Mouse (Mus musculus) inflammation-experienced regulatory T-cells, adult 6 months (primary cell): ENCODE results near the gene Gm20532. TPM values are rescaled to one million over a fixed set of nuclear protein-coding genes. Genes with fewer than 3 reads are reported as not detected.

Source experiments
- ATAC-seq: one replicate; pipeline ENCODE4 v1.8.0; 2017
- polyA plus RNA-seq, 3 experiments: library from polyadenylated mRNA; unstranded; fragments of 100-300 nt; shearing (Covaris generic); gene quantifications; one replicate each; pipeline ENCODE4 v1.2.1; 2017

Gene Gm20532
- polyA plus RNA-seq = not detected

- peak; percentile 58 for ATAC-seq
These were observed at the start of gene Gm20532 for GRCm38 (mm10) chr2:26586294-26587043. Gene Gm20532 (plus strand): TSS chr2:26586639.

- ATAC-seq = no peak
These were observed 46.9 kb upstream of the Gm20532 start for GRCm38 (mm10) chr2:26539516-26539915.

GRCm38 (mm10) chr2:26540721-26541120, 45.7 kb upstream of the Gm20532 start:
- no peak for ATAC-seq

DNA sequence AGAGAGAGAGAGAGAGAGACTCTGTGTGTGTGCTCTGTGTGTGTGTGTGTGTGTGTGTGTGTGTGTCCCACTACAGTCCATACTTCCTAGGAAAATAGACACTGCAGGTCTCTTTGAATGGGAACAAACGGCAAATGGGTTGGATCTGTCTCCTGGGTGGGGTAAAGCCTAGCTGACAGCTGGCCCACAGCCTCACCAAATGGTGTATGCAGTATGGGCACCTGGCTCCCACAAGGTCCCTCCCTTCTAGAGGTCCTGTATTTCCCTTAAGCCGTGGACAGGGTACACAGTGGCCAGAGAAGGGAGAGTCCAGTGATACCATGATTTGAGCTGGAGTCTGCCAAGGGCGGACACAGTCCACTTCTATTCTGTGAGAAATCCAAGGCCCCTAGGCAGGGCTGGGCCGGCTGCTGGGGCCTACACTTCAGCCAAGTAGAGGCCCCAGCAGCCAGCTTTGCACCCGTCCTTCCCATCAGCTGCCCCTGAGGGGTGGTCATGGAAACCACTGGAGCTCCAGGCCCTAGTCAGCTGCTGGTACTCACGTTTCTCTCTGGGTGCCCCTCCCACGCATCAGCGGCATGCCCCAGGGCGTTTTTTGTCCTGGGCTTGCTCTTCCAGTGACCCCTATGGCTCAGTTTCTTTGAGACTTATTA, 45.1 kb upstream of the Gm20532 start:
- ATAC-seq = no peak

- ATAC-seq = no peak
These were observed 43.3 kb upstream of the Gm20532 start for GRCm38 (mm10) chr2:26543155-26543554.

DNA sequence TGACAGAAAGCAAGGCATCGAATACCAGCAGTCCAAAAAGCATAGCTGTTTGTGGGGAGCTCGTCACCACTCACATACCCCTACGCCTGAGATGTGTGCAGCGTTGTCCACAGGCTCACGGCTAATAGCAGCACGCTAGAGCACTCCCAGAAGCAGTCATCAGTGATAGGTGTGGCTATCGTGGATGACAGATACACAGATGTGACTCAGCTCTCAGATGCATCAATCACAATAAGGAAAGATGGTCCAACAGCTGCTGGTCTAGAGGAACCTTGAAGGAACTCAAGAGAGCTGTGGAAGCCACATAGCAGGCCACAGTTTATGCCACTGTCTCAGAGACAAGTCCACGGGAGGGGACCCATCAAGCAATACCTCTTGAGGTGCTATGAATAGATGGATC, 42.7 kb upstream of the Gm20532 start:
- no peak for ATAC-seq

- no peak for ATAC-seq
These were observed 42.2 kb upstream of the Gm20532 start for GRCm38 (mm10) chr2:26544265-26544664.

DNA sequence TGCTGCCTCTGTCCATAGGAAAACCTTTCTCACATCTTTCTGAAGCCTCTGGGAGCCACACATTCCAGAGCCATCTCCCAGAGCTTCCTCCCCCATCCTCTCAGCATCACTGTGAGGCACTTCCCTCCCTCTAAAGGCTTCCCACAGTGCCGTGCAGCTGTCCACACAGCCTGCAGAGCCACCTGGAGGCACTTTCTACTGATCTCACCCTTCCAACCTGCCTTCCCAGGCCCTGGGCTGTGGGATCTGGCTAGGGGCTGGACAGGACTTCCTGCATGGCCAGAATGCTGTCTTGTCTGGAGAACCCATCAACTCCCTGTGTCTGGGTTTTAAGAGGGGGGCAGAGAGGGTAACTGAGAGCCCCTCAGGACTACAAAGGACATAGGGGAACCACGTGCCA, 39.0 kb upstream of the Gm20532 start:
- no peak for ATAC-seq

DNA sequence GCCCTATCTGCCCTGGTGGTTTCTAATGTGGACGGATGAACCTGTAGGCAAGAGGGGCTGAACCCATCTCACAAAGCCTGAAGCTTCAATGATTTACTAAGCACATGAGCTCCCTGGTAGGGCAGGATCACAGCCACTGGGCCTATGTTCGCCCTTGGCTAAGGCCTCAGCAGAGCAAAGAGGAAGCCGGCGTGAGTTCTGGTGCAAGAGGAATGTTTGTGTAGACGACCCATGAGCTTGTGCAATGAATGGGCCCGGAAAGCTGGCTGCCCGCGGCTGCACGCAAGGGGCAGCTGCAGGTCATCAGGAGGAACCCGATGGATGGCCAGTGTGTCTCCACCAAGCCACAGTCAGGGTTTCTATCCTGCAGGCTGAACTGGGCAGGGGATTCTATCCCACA, 36.6 kb upstream of the Gm20532 start:
- no peak for ATAC-seq

GRCm38 (mm10) chr2:26550205-26550604, 36.2 kb upstream of the Gm20532 start:
- no peak for ATAC-seq

- no peak for ATAC-seq
These were observed 35.7 kb upstream of the Gm20532 start for GRCm38 (mm10) chr2:26550777-26551176.

DNA sequence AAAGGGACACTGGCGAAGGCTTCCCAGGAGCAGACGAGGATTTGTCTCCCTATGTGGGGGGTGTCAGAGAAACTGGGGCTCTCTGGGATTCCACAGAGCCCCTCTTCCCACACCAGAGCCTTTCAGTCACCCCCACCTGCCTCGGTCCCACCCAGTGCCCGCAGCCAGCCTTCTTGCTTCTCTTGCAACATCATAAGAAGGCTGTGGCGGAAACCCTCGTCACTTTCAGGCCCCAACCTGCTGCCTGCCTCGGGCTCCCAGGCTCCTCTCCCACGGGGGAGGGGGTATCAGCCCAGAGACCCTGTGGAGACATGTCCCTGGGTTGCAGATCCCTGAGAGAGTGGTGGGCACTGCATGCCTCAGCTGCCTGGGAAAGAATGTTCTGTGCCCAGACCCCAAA, 35.0 kb upstream of the Gm20532 start:
- no peak for ATAC-seq

DNA sequence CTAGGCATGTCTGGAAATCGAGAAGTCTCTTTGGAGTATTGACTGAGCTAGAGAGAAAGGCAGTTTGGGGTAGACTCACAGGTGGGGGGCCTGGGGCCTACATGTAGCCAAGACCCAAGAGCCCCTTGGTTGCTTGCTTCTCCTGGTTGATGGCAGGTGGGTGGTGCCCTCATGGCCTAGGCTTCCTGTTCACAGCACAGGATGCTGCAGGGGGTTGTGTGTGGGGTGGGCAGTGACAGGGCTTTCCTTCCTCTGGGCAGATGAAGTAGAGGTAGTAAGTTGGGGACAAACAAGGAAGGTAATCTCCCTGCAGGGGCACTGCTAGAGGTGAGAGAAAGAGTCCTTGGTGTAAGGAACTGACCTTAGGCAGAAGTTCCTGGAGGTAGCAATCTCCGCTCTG, 34.4 kb upstream of the Gm20532 start:
- ATAC-seq = no peak

DNA sequence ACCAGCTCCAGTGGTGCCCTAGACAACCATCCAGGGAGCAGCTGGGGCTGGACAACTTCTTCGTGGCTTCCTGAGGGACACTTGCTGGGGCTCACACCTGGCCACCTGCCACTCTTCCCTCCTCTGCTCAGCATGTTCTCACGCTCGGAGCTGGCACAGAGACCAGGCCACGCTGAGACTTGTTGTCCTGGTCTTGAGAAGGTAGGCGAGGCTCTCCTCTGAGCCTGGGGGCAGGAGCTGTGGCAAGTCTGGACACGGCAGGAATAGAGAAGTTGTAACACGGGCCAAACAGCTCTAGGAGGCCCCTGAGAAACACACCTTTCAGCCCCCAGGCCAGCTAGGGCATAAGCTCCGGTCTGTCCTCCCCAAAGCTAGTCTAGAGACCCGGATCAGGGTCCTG, 32.5 kb upstream of the Gm20532 start:
- ATAC-seq = no peak

DNA sequence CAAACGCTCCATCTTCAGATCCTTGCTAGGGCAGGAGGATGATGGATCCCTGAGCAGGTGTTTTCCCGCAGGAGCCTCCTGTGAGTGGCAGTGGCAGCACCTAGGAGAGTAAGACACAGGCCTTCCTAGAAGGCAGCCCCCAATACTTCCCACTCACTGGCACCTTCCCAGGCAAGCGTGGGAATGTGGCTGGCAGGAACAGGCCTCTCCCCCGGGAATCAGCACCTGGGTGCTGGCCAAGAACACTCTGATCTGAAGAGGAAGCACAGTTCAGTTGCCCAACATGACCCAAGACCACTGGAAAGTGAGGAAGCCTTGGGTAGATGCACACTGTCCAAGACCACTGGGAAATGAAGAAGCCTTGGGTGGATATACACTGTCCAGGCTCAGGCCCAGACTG, 31.4 kb upstream of the Gm20532 start:
- ATAC-seq = no peak

DNA sequence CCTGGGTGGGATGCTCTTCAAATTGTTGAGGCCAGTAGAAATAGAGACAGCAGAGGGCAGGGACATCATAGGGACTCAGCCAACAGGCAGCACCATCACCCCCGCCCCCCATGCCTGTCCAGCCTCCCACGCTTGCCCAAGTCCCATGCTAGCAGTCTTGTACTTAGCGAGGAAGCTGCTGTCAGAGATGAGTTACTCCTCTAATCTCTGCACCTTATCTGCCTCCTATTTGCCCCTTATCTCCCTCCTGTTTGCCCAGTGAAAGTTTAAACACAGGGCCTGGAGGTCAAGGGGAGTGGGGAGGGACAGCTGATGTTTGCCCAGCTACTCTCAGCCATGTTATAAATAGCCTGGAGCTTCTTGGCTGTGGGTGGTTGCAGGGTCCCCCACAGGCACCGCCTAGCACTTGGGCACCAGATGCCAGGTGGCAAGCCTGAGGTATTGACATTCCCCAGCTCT, 29.9 kb upstream of the Gm20532 start:
- no peak for ATAC-seq

- ATAC-seq = no peak
These were observed 25.9 kb upstream of the Gm20532 start for GRCm38 (mm10) chr2:26560506-26560905.

DNA sequence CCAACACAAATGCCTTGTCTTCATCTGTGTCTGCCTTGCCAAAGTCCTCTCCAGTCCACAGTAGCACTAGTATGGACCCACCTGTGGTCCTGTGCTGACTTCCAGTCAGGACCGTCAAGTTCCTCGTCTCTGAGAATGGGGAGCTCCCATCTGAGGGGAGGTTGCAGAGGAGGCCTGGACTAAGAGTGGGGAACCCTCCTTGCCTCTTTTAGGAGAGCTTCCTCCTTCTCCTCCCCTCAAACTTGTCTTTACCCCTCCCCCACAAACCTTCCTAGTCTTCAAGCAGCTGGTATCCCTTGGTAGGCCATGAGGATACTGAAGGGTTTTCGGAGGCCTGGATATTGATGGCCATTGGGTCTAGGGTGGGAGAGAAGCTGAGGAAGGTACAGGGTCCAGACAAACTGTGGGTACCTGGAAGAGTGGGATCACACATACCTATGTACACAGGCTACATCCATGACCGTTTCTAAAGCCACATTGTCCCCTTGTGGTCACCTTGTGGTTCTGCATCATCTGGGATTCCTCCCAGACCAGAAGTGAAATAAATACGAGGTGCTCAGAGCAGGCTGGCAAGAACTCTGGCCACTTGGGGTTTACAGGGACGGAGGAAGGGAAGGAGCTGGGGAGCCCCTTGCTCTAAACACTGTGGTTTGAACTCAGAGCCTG, 25.0 kb upstream of the Gm20532 start:
- no peak for ATAC-seq

- peak; percentile 73 for ATAC-seq
These were observed 20.2 kb upstream of the Gm20532 start for GRCm38 (mm10) chr2:26566221-26566620.

DNA sequence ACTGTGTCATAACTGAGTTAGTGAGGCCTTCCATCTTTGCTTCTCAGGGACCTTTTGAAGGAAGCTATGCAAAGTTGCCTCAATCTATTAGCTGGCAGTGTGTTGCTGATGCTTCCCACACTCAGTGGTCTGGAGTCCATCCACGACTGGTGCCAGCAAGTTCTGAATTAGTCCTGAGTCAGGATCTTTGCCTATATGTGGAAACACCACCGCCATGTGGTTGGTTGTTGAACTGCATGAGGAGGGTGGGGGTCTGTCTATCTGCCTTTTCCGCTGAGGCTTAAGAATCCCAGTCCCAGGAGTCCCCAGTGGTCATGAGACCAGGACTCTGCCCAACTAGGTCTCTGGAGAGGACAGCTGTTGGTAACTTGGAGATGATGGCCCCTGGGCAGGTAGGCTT, 16.4 kb upstream of the Gm20532 start:
- ATAC-seq = no peak

DNA sequence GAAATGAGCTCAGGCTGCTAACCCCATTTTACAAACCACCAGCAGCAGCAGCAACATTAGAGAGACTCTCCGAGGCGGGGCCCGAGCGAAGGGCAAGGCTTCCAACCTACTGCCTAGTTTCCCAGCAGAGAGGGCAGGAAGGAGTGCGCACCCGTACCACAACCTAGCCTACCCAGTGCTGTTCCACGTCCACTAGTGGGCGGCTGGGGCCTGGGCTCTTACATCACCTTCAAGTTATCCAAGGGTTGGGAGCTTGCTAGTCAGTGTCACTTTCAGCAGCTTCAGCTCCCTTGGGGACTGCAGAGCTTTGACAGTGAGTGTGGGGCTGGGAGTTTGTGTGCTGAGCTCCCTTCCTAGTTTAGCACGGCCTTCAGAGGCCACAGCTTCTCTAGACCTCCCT, 15.0 kb upstream of the Gm20532 start:
- ATAC-seq = no peak

- no peak for ATAC-seq
These were observed 14.6 kb upstream of the Gm20532 start for GRCm38 (mm10) chr2:26571826-26572225.

GRCm38 (mm10) chr2:26573396-26573795, 13.0 kb upstream of the Gm20532 start:
- no peak for ATAC-seq

GRCm38 (mm10) chr2:26573807-26574206, 12.6 kb upstream of the Gm20532 start:
- ATAC-seq = no peak
